Mouse (Mus musculus) midbrain, embryonic 15.5 days (tissue): ENCODE measurements around the gene Uxs1. TPM values are rescaled to one million over a fixed set of nuclear protein-coding genes. Genes with fewer than 3 reads are reported as not detected.

ENCODE experiments used
- ATAC-seq: fragments of 200-750 bp; cut with Nextera tagmentation; replicated peaks from 2 replicates; pipeline ENCODE4 v1.8.0; 2017; ENCODE audit warnings: moderate TSS enrichment
- H3K27ac ChIP-seq: fragments of 300-500 bp; sonication (generic); 2 replicates; pipeline ENCODE4 v1.5.1; 2015; ENCODE audit warnings: mild to moderate bottlenecking, inconsistent platforms
- H3K27me3 ChIP-seq: fragments of 300-500 bp; sonication (generic); replicated peaks from 2 replicates; pipeline ENCODE4 v1.6.1; 2015; ENCODE audit warnings: inconsistent platforms
- H3K36me3 ChIP-seq: fragments of 300-500 bp; sonication (generic); replicated peaks from 2 replicates; pipeline ENCODE4 v1.6.1; 2015; ENCODE audit warnings: inconsistent platforms
- H3K4me1 ChIP-seq: fragments of 300-500 bp; sonication (generic); 2 replicates; pipeline ENCODE4 v1.6.1; 2015; ENCODE audit warnings: inconsistent platforms
- H3K4me2 ChIP-seq: fragments of 300-500 bp; sonication (generic); 2 replicates; pipeline ENCODE4 v1.6.1; 2015; ENCODE audit warnings: inconsistent platforms, mild to moderate bottlenecking, moderate library complexity
- H3K4me3 ChIP-seq: fragments of 300-500 bp; sonication (generic); 2 replicates; pipeline ENCODE4 v1.5.1; 2015; ENCODE audit warnings: mild to moderate bottlenecking, inconsistent platforms
- H3K9ac ChIP-seq: fragments of 300-500 bp; sonication (generic); 2 replicates; pipeline ENCODE4 v1.6.1; 2015; ENCODE audit warnings: mild to moderate bottlenecking, inconsistent platforms
- H3K9me3 ChIP-seq: fragments of 300-500 bp; sonication (generic); 2 replicates; pipeline ENCODE4 v1.6.1; 2016; ENCODE audit warnings: inconsistent platforms
- WGBS: fragments of 180-500 bp; shearing (Covaris S2); methylation state at CpG from one replicate; pipeline ENCODE4 v1.1.7; 2015; ENCODE audit warnings: mixed read lengths; 5-methylcytosine and 5-hydroxymethylcytosine counted together
- polyA plus RNA-seq: library from polyadenylated mRNA; unstranded; fragments of >200 nt; fragmentation: Nextera tagmentation; extraction: Ambion mirVana; gene quantifications from 2 replicates; pipeline ENCODE4 v1.2.1, GENCODE M21; 2015

The Uxs1 gene
- polyA plus RNA-seq, 1 experiment from 2014 or later = 16.4 TPM

GRCm38 (mm10) chr1:43698577-43699000, 129.0 kb downstream of the Uxs1 start:
- Histone ChIP-seq H3K27me3 (no peaks in the 10 kb centered on the region), H3K9me3 (no peaks in the 10 kb centered on the region; the same call in 1 of the 2 replicates), H3K36me3 (no peaks in the 10 kb centered on the region), H3K9ac (no peak overlapping the region), H3K4me2 (no peak overlapping the region), H3K27ac (0 out of 2 replicates have a peak overlapping the region, but pooled peaks have one; percentile 6), H3K4me1 (peaks cover 13% of the 10 kb centered on the region), H3K4me3 (no peak overlapping the region)
- 8% methylated on average over 4 of the region's 4 CpGs for WGBS
- ATAC-seq = peak; percentile 90

Other genes with a start within 250 kb of the Uxs1 start
- gene 1500015O10Rik, start 97.2 kb downstream of the Uxs1 start, polyA plus RNA-seq = 18.0 and 18.1 TPM in 2 replicates
- gene Tpp2, start 105.8 kb upstream of the Uxs1 start, polyA plus RNA-seq = 58.3 and 59.6 TPM in 2 replicates
- gene Mettl21c, start 192.2 kb upstream of the Uxs1 start, polyA plus RNA-seq = 1.9 and 2.4 TPM in 2 replicates
- 0.04 and 0.12 TPM in 2 replicates for gene Gm8251, start 234.1 kb upstream of the Uxs1 start, polyA plus RNA-seq